Mouse (Mus musculus) midbrain, embryonic 14.5 days (tissue): ENCODE data around the gene Chit1. TPM values are rescaled to one million over a fixed set of nuclear protein-coding genes. Genes with fewer than 3 reads are reported as not detected.

Source experiments
- ATAC-seq: fragments of 200-750 bp; cut with Nextera tagmentation; 2 replicates; pipeline ENCODE4 v1.8.0; 2017; ENCODE audit warnings: moderate number of reproducible peaks, moderate library complexity; ENCODE audit not compliant: low FRiP score, low TSS enrichment
- DNase-seq: peaks from one replicate; pipeline ENCODE4 v3.0.0-alpha.2; 2015
- H3K27ac ChIP-seq: fragments of 300-500 bp; sonication (generic); replicated peaks from 2 replicates; pipeline ENCODE4 v1.5.1; 2014; ENCODE audit warnings: mild to moderate bottlenecking, low read depth, low read length, moderate library complexity
- H3K27me3 ChIP-seq: fragments of 300-500 bp; sonication (generic); 2 replicates; pipeline ENCODE4 v1.6.1; 2014; ENCODE audit warnings: low read length, control low read depth, mixed read lengths; ENCODE audit not compliant: control insufficient read depth, insufficient read depth
- H3K36me3 ChIP-seq: fragments of 300-500 bp; sonication (generic); 2 replicates; pipeline ENCODE4 v1.6.1; 2014; ENCODE audit warnings: low read length, control low read depth; ENCODE audit not compliant: control insufficient read depth, insufficient read depth
- H3K4me1 ChIP-seq: fragments of 300-500 bp; sonication (generic); 2 replicates; pipeline ENCODE4 v1.6.1; 2014; ENCODE audit warnings: mild to moderate bottlenecking, antibody characterized with exemption, low read length, control low read depth; ENCODE audit not compliant: control insufficient read depth, insufficient read depth
- H3K4me2 ChIP-seq: fragments of 300-500 bp; sonication (generic); 2 replicates; pipeline ENCODE4 v1.6.1; 2014; ENCODE audit warnings: mild to moderate bottlenecking, low read length, moderate library complexity
- H3K4me3 ChIP-seq: fragments of 300-500 bp; sonication (generic); replicated peaks from 2 replicates; pipeline ENCODE4 v1.5.1; 2014; ENCODE audit warnings: low read depth, low read length
- H3K9ac ChIP-seq: fragments of 300-500 bp; sonication (generic); replicated peaks from 2 replicates; pipeline ENCODE4 v1.6.1; 2014; ENCODE audit warnings: mild to moderate bottlenecking, low read length, moderate library complexity
- H3K9me3 ChIP-seq: fragments of 300-500 bp; sonication (generic); 2 replicates; pipeline ENCODE4 v1.6.1; 2016; ENCODE audit warnings: low read length, control low read depth, mixed read lengths; ENCODE audit not compliant: control insufficient read depth
- WGBS: fragments of 180-500 bp; shearing (Covaris S2); extraction: QIAGEN DNeasy Blood & Tissue Kit; methylation state at CpG from one replicate; pipeline ENCODE4 v1.1.7; 2014; 5-methylcytosine and 5-hydroxymethylcytosine counted together
- polyA plus RNA-seq: library from polyadenylated mRNA; unstranded; fragments of >200 nt; fragmentation: Nextera tagmentation; extraction: Ambion mirVana; gene quantifications from 2 replicates; pipeline ENCODE4 v1.2.1, GENCODE M21; 2014

The Chit1 gene
- polyA plus RNA-seq, 1 experiment from 2014 or later: not detected

- WGBS: 21% methylated on average over 12 of the region's 12 CpGs
- Histone ChIP-seq H3K4me3 (no peak overlapping the region), H3K4me1 (peaks cover 22% of the 10 kb centered on the region), H3K27me3 (no peaks in the 10 kb centered on the region), H3K36me3 (no peaks in the 10 kb centered on the region), H3K27ac (peak overlapping the region; percentile 65), H3K9ac (no peak overlapping the region), H3K9me3 (no peaks in the 10 kb centered on the region), H3K4me2 (peak overlapping the region; percentile 18; the same call in 1 of the 2 replicates)
- ATAC-seq (peak; percentile 48; the same call in 1 of the 2 replicates), DNase-seq (peak; percentile 68)
Measured at GRCm38 (mm10) chr1:134188989-134189729, 78.1 kb downstream of the Chit1 start.

GRCm38 (mm10) chr1:134191192-134191591 lies 80.2 kb downstream of the Chit1 start:
- H3K36me3 ChIP-seq: no peaks in the 10 kb centered on the region
- no peaks in the 10 kb centered on the region for H3K27me3 ChIP-seq
- ATAC-seq (no peak), DNase-seq (no peak)
- 85% methylated on average over 5 of the region's 5 CpGs for WGBS
- peaks cover 22% of the 10 kb centered on the region for H3K4me1 ChIP-seq
- H3K27ac ChIP-seq: no peak overlapping the region
- H3K4me3 ChIP-seq: no peak overlapping the region
- no peaks in the 10 kb centered on the region for H3K9me3 ChIP-seq
- no peak overlapping the region for H3K9ac ChIP-seq
- H3K4me2 ChIP-seq: no peak overlapping the region

GRCm38 (mm10) chr1:134192024-134192423 lies 81.0 kb downstream of the Chit1 start:
- no peak overlapping the region for H3K4me3 ChIP-seq
- peaks cover 22% of the 10 kb centered on the region for H3K4me1 ChIP-seq
- no peak for DNase-seq
- H3K9ac ChIP-seq: no peak overlapping the region
- H3K27ac ChIP-seq: no peak overlapping the region
- ATAC-seq: no peak
- H3K36me3 ChIP-seq: no peaks in the 10 kb centered on the region
- 68% methylated on average over 4 of the region's 4 CpGs for WGBS
- no peaks in the 10 kb centered on the region for H3K27me3 ChIP-seq
- H3K9me3 ChIP-seq: no peaks in the 10 kb centered on the region
- H3K4me2 ChIP-seq: no peak overlapping the region

- ATAC-seq: no peak
- Histone ChIP-seq H3K36me3 (no peaks in the 10 kb centered on the region), H3K27me3 (no peaks in the 10 kb centered on the region), H3K4me1 (peaks cover 15% of the 10 kb centered on the region), H3K27ac (no peak within 1 kb of the TSS), H3K9ac (no peak within 1 kb of the TSS), H3K4me3 (no peak within 1 kb of the TSS), H3K9me3 (no peaks in the 10 kb centered on the region), H3K4me2 (no peak within 1 kb of the TSS)
- DNase-seq: no peak
- WGBS: 71% methylated on average over 1 of the region's 1 CpGs
Measured at GRCm38 (mm10) chr1:134193126-134193525, 82.1 kb downstream of the Chit1 start, which contains the start of gene Mybph. Gene Mybph, plus strand, starts transcription at chr1:134193448.

GRCm38 (mm10) chr1:134193674-134194197 lies 82.7 kb downstream of the Chit1 start:
- no peak overlapping the region for H3K27ac ChIP-seq
- no peak for ATAC-seq
- DNase-seq: no peak
- H3K4me1 ChIP-seq: peaks cover 9% of the 10 kb centered on the region
- 73% methylated on average over 7 of the region's 7 CpGs for WGBS
- no peak overlapping the region for H3K4me2 ChIP-seq
- no peak overlapping the region for H3K9ac ChIP-seq
- no peaks in the 10 kb centered on the region for H3K9me3 ChIP-seq
- no peaks in the 10 kb centered on the region for H3K36me3 ChIP-seq
- H3K4me3 ChIP-seq: no peak overlapping the region
- H3K27me3 ChIP-seq: no peaks in the 10 kb centered on the region

GRCm38 (mm10) chr1:134194298-134195022 lies 83.4 kb downstream of the Chit1 start:
- Histone ChIP-seq H3K4me1 (peaks cover 1% of the 10 kb centered on the region), H3K9ac (no peak overlapping the region), H3K4me3 (no peak overlapping the region), H3K36me3 (no peaks in the 10 kb centered on the region), H3K27ac (no peak overlapping the region), H3K4me2 (no peak overlapping the region), H3K27me3 (no peaks in the 10 kb centered on the region), H3K9me3 (no peaks in the 10 kb centered on the region)
- DNase-seq: no peak
- 80% methylated on average over 16 of the region's 16 CpGs for WGBS
- no peak for ATAC-seq

- Histone ChIP-seq H3K27ac (no peak overlapping the region), H3K4me3 (no peak overlapping the region), H3K9ac (no peak overlapping the region), H3K27me3 (no peaks in the 10 kb centered on the region), H3K36me3 (no peaks in the 10 kb centered on the region), H3K9me3 (no peaks in the 10 kb centered on the region), H3K4me2 (no peak overlapping the region), H3K4me1 (no peaks in the 10 kb centered on the region)
- ATAC-seq (no peak), DNase-seq (no peak)
- WGBS: 73% methylated on average over 2 of the region's 2 CpGs
Measured at GRCm38 (mm10) chr1:134195117-134195516, 84.1 kb downstream of the Chit1 start.

GRCm38 (mm10) chr1:134195571-134195970 lies 84.5 kb downstream of the Chit1 start:
- ATAC-seq (no peak), DNase-seq (no peak)
- 53% methylated on average over 3 of the region's 3 CpGs for WGBS
- Histone ChIP-seq H3K4me3 (no peak overlapping the region), H3K4me1 (no peaks in the 10 kb centered on the region), H3K9me3 (no peaks in the 10 kb centered on the region), H3K36me3 (no peaks in the 10 kb centered on the region), H3K9ac (no peak overlapping the region), H3K27me3 (no peaks in the 10 kb centered on the region), H3K4me2 (no peak overlapping the region), H3K27ac (no peak overlapping the region)
